Mouse (Mus musculus) neural tube, embryonic 11.5 days (tissue): ENCODE data around the gene Slc4a5. TPM values are rescaled to one million over a fixed set of nuclear protein-coding genes. Genes with fewer than 3 reads are reported as not detected.

Experiments used
- polyA plus RNA-seq: library from polyadenylated mRNA; unstranded; fragments of >200 nt; fragmentation: Nextera tagmentation; extraction: Ambion mirVana; gene quantifications from 2 replicates; pipeline ENCODE4 v1.2.1, GENCODE M21; 2014

The Slc4a5 gene
- polyA plus RNA-seq, 1 experiment from 2014 or later = 0.28 TPM

Other genes starting within 250 kb of the Slc4a5 start
- gene Dok1, start 186.4 kb upstream of the Slc4a5 start, polyA plus RNA-seq = 5.6 and 7.1 TPM in 2 replicates
- gene Loxl3, start 185.7 kb upstream of the Slc4a5 start, polyA plus RNA-seq = 6.7 and 9.2 TPM in 2 replicates
- gene Aup1, start 165.3 kb upstream of the Slc4a5 start, polyA plus RNA-seq = 122 TPM in 2 replicates
- 33.2 and 34.1 TPM in 2 replicates for gene Htra2, start 164.6 kb upstream of the Slc4a5 start, polyA plus RNA-seq
- 1.4 and 1.6 TPM in 2 replicates for gene Dqx1, start 162.0 kb upstream of the Slc4a5 start, polyA plus RNA-seq
- 21.2 and 30.4 TPM in 2 replicates for gene Tlx2, start 149.5 kb upstream of the Slc4a5 start, polyA plus RNA-seq
- gene Pcgf1, start 142.0 kb upstream of the Slc4a5 start, polyA plus RNA-seq = 41.8 and 42.0 TPM in 2 replicates
- 2.5 and 2.7 TPM in 2 replicates for gene Lbx2, start 133.5 kb upstream of the Slc4a5 start, polyA plus RNA-seq
- gene Ccdc142, start 118.2 kb upstream of the Slc4a5 start, polyA plus RNA-seq = 3.3 and 3.5 TPM in 2 replicates
- 2.1 and 2.7 TPM in 2 replicates for gene Gm42688, start 118.2 kb upstream of the Slc4a5 start, polyA plus RNA-seq
- 118 and 123 TPM in 2 replicates for gene Mrpl53, start 110.8 kb upstream of the Slc4a5 start, polyA plus RNA-seq
- 30.5 and 31.9 TPM in 2 replicates for gene Mogs, start 104.3 kb upstream of the Slc4a5 start, polyA plus RNA-seq
- 169 and 177 TPM in 2 replicates for gene Wbp1, start 98.3 kb upstream of the Slc4a5 start, polyA plus RNA-seq
- 19.8 and 23.4 TPM in 2 replicates for gene Ino80b, start 94.4 kb upstream of the Slc4a5 start, polyA plus RNA-seq
- gene Rtkn, start 84.4 kb upstream of the Slc4a5 start, polyA plus RNA-seq = 20.6 and 22.1 TPM in 2 replicates
- 12.2 and 14.5 TPM in 2 replicates for gene Wdr54, start 63.4 kb upstream of the Slc4a5 start, polyA plus RNA-seq
- 1.4 and 1.5 TPM in 2 replicates for gene 1700003E16Rik, start 63.4 kb upstream of the Slc4a5 start, polyA plus RNA-seq
- 114 and 125 TPM in 2 replicates for gene Dctn1, start 53.9 kb upstream of the Slc4a5 start, polyA plus RNA-seq
- 43.1 and 45.7 TPM in 2 replicates for gene Mthfd2, start 106.1 kb downstream of the Slc4a5 start, polyA plus RNA-seq
- 69.5 and 72.3 TPM in 2 replicates for gene Mob1a, start 106.2 kb downstream of the Slc4a5 start, polyA plus RNA-seq
- gene Bola3, start 129.3 kb downstream of the Slc4a5 start, polyA plus RNA-seq = 106 and 115 TPM in 2 replicates
- 47.3 and 48.8 TPM in 2 replicates for gene Tet3, start 239.3 kb downstream of the Slc4a5 start, polyA plus RNA-seq